Mouse (Mus musculus): ENCODE results near the gene D130052B06Rik. TPM values are rescaled to one million over a fixed set of nuclear protein-coding genes. Genes with fewer than 3 reads are reported as not detected.

D130052B06Rik gene
- total RNA-seq, 2 experiments from 2014 or later: not detected

DNA sequence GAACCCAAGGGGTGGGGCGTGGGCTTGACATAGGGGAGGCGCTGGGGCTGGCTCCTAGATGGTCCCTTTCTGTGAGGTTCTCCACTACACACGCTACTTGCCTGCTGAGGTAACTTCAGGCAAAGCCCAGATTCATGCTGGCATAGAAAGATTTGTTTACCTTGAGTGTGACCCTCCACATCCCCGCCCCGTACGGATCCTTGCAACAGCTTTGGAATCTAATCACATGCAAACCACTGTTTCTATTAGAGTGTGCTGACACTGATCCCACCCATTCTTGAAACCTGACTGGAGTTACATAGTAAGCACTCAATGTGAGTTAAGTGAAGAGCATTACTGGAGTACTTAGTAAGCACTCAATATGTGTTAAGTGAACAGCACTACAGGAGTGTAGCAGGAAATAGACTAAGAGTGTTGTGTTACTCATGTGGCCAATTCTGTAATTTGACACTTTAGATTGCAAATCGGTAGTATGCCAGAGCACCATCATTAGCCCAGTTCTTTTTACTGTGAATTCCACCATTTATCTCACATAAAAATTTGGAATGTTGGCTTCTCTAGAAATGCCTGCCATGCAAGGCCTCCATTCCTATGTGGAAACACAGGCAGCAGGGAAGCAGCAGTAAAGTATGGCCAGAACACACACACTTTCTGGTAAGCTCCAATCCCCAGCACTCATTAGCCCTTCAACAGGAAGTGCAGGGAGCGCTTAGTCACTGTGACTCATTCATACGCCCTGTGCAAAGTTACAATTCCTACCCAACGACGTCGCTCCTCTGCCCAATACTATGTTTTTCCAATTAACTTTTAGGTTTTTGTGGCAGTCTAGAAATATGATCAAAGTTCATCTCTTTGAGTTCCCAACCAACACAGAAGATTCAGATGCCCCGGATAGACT lies 61.2 kb downstream of the D130052B06Rik start:
- DNase-seq (ENCODE audit: low spot score in 2 of 2): no peak

GRCm38 (mm10) chr11:33663599-33663998 lies 64.5 kb downstream of the D130052B06Rik start:
- no peak for DNase-seq (ENCODE audit: low spot score in 2 of 2)

DNA sequence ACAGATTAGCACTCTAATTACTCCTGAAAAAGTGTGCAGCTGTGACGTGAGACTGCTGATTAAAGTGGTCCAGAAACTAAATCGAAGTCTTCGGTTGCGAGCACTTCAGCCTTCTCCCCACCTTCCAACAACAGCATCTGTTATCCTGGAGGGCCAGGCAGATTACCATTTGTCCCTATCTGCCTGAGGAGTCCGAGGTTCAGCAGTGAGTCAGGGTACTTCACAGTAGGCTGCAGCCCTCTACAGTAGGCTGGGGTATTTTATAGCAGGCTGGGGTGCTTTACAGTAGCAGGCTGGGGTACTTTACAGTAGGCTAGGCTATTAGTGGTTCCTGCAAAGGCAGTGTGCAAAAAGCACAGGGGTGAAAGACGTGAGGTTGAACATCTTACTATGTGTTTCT lies 69.3 kb downstream of the D130052B06Rik start:
- no peak for DNase-seq (ENCODE audit: low spot score in 2 of 2)

DNA sequence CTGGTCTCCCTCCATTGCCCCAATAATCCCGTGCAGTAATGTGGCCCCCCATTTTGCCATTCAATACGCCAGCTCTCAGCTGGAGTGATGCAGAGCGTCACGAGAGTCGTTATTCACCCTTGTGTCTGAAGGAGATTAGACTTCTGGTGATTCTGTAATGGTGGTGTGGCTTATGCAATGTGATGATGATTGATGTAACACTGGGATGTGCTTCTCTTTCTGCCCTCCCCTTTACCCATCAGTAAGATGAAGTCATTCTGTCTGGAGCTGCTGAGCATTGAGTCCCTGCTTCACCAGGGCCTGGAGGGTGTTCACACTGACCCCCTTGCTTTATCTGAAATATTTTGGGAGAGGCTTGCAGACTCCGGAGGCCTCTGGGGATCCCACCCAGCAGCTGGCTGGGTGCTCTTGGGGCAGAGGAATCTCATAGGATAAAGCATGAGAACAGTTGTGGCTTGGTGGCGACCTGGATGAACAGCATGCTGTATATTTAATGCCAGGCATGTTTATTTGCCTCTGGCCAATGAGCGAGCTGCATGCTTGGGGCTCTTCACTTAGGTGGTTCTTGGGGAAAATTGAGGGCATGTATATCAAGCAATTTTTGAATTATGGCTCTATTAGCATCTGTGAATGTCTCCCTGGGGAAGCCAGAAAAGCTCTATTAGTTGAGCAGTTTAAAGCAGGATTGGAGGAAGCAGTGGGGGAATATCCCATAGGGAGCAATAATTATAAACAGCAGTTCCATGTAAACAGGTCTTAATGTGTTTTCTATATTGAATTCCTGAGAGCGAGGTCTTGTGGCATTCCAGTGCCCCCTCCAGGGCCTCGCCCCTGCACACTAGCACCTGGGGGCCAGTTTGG lies 71.2 kb downstream of the D130052B06Rik start:
- no peak for DNase-seq (ENCODE audit: low spot score in 2 of 2)

Other genes starting within 250 kb of the D130052B06Rik start
- gene Ranbp17, start 85.6 kb upstream of the D130052B06Rik start, total RNA-seq (2021): 1 to 10 TPM; 5.0 to 5.6 TPM
- not detected for gene Gabrp, start 20.3 kb upstream of the D130052B06Rik start, total RNA-seq (2021)